Mouse (Mus musculus) heart, adult 8-10 months (tissue): ENCODE measurements around the gene Gm28557. TPM values are rescaled to one million over a fixed set of nuclear protein-coding genes. Genes with fewer than 3 reads are reported as not detected.

Experiments used
- total RNA-seq, 4 experiments: library from RNA; stranded (reverse); gene quantifications; 2 replicates each; pipeline ENCODE4 v1.2.4; 2022

Gm28557 gene
- total RNA-seq, 4 experiments from 2014 or later = 1.9 to 2.8 (median 2.2) TPM

Other genes starting within 250 kb of the Gm28557 start
- gene Gm10767, start 203.7 kb downstream of the Gm28557 start, total RNA-seq = under 1 TPM; 0.34 to 0.91 (median 0.77) TPM
- 1 to 10 TPM; 1.0 to 1.5 (median 1.4) TPM for gene Zfp712, start 47.4 kb downstream of the Gm28557 start, total RNA-seq
- under 1 TPM; 0.60 to 0.92 (median 0.80) TPM for gene Zfp708, start 10.6 kb downstream of the Gm28557 start, total RNA-seq
- gene Rslcan18, start 7.7 kb upstream of the Gm28557 start, total RNA-seq = under 1 TPM; 0.41 to 0.84 (median 0.80) TPM
- gene Zfp759, start 13.1 kb upstream of the Gm28557 start, total RNA-seq = 1 to 10 TPM; 4.6 to 5.8 (median 5.1) TPM
- 1 to 10 TPM; 2.6 to 3.7 (median 3.1) TPM for gene Rsl1, start 64.6 kb upstream of the Gm28557 start, total RNA-seq
- gene Zfp455, start 85.9 kb upstream of the Gm28557 start, total RNA-seq = 1 to 10 TPM in 2 of 4 experiments, under 1 TPM in 2; 0.46 to 1.6 (median 1.0) TPM
- 1 to 10 TPM; 1.3 to 1.8 (median 1.5) TPM for gene Zfp458, start 169.9 kb upstream of the Gm28557 start, total RNA-seq
- 1 to 10 TPM; 2.3 to 4.5 (median 2.7) TPM for gene Zfp457, start 197.9 kb upstream of the Gm28557 start, total RNA-seq
- gene Zfp595, start 224.0 kb upstream of the Gm28557 start, total RNA-seq = 1 to 10 TPM; 2.0 to 2.5 (median 2.2) TPM